Mouse (Mus musculus): ENCODE results near the gene Thap12.

Thap12 gene

GRCm38 (mm10) chr7:98756050-98756449 is 53.1 kb downstream of the Thap12 start:
- no peak for DNase-seq (ENCODE audit: low read depth, low spot score)

- DNase-seq (ENCODE audit: low read depth, low spot score), result no peak
Measured at GRCm38 (mm10) chr7:98756556-98756955, 53.7 kb downstream of the Thap12 start.

DNA sequence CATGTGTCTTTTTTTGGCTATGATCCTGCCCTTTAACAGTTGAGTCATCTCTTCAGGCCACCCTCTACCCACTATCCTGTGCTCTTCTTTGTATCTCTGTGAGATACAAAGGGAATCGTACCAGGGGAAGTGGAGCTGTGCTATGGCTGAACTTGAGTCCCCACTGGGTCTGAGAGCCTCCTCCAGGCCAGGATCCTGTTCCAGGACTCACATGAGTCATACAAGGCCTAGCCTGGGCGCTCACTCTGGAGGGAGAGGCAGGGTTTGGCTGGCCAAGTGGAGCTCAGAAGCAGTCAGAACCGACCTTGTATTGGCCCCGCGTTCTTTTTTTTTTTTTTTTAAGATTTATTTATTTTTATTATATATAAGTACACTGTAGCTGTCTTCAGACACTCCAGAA is 57.2 kb downstream of the Thap12 start:
- no peak for DNase-seq (ENCODE audit: low read depth, low spot score)

GRCm38 (mm10) chr7:98763911-98764310 is 61.0 kb downstream of the Thap12 start:
- no peak for DNase-seq (ENCODE audit: low read depth, low spot score)

- DNase-seq (ENCODE audit: low read depth, low spot score), result no peak
Measured at GRCm38 (mm10) chr7:98767261-98767660, 64.4 kb downstream of the Thap12 start.
